Mouse (Mus musculus): ENCODE measurements around the gene F8. TPM values are rescaled to one million over a fixed set of nuclear protein-coding genes. Genes with fewer than 3 reads are reported as not detected.
A peak's percentile ranks its signal among the peaks of the same experiment; 100 is the strongest.
"Not testable (repeated sequence)": the region's sequence is repeated elsewhere in the genome, so short reads cannot be mapped to it uniquely, and the experiment has no call there.

The F8 gene
- polyA plus RNA-seq, 1 experiment from 2014 or later, result 0.69 TPM

DNA sequence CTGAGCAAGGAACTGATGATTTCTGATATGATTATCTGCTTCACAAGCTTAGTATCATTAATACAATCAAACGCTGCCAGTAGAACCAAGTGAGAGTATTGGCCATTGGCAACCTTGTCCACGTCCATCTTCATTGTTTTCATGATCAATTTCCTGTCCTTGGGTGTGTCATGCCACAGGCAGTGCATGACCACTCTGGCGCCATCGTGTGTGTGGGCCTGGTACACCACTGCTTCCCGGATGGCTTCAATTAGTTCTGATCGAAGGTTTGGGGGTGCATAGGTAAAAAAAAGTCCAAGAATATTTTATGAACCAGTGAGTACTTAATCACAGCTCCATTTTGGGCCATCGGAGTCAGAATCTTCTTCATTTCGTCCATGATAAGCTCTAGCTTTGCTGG, 110.7 kb downstream of the F8 start:
- H3K27me3 ChIP-seq (ENCODE audit: poor library complexity, severe bottlenecking), result no peaks in the 10 kb centered on the region

DNA sequence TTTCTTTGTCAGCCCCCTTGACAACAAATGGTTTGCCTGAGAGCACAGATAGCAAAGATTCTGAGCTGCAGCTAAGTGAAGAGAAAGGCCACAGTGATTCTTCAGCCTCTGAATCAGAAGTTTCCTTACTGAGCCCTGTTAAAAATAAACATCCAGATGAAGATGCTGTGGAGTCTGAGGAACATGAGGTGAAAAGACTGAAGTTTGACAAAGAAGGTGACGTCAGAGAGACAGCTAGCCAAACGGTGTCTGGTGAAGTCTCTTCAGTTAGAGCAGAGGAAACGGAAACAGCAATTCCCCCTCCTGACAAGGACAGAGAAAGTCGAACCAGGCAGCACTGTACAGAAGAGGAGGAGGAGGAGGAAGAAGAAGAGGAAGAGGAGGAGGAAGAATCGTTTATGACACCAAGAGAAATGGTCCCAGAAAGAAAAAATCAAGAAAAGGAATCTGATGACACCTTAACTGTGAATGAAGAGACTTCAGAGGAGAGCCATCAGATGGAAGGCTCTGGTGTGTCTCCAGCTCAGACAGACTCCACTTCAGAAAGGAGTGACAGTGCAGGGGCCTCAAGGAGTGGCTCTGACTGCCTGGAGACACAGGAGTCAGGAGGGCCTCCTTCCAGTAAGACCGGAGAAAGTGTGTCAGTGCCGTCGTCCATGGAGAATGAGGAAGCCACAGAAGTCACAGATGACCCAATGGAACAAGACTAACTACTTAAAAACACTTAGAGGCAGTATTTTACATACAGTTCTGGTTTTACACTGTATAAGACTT, 148.6 kb downstream of the F8 start:
- H3K27ac ChIP-seq; H3K4me1 ChIP-seq; H3K36me3 ChIP-seq (replicated peaks); H3K9me3 ChIP-seq; DNase-seq (ENCODE audit: extremely low spot score, low spot score); H3K4me3 ChIP-seq; H3K27me3 ChIP-seq (ENCODE audit: poor library complexity, severe bottlenecking): not testable (repeated sequence)
- 75% methylated on average over 8 of the region's 8 CpGs for WGBS

More for the DNA sequence above, 110.7 kb downstream of the F8 start:
- 61% methylated on average over 8 of the region's 8 CpGs for WGBS
- H3K36me3 ChIP-seq (replicated peaks), result no peaks in the 10 kb centered on the region
- H3K9me3 ChIP-seq, result no peaks in the 10 kb centered on the region
- no peak for DNase-seq (ENCODE audit: extremely low spot score, low spot score)
- no peak overlapping the region for H3K27ac ChIP-seq
- H3K4me3 ChIP-seq, result no peak overlapping the region
- H3K4me1 ChIP-seq, result no peaks in the 10 kb centered on the region

DNA sequence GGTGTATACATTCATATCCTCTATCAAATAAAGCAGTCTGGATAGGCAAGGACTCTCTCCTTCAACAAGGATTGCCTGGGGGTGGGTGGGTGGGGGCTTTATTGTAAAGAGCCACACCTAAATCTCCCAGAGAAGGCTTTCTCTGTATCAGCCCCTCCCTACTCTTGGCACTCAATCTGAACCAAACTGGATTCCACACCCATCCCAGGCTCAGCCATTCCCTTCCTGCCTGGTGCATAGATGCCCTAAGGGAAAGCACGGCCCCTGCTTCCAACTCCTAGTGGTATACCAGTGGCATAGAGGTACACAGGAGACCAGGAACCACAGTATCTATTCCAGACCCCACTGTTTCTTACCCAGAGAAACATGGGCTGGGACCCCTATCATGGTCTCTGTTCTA, 151.0 kb downstream of the F8 start:
- no peak overlapping the region for H3K4me3 ChIP-seq
- no peaks in the 10 kb centered on the region for H3K36me3 ChIP-seq (replicated peaks)
- 100% methylated on average over 1 of the region's 1 CpGs for WGBS
- H3K27ac ChIP-seq, result no peak overlapping the region
- no peak for DNase-seq (ENCODE audit: extremely low spot score, low spot score)
- H3K9me3 ChIP-seq, result no peaks in the 10 kb centered on the region
- no peaks in the 10 kb centered on the region for H3K4me1 ChIP-seq
- H3K27me3 ChIP-seq (ENCODE audit: poor library complexity, severe bottlenecking), result no peaks in the 10 kb centered on the region

DNA sequence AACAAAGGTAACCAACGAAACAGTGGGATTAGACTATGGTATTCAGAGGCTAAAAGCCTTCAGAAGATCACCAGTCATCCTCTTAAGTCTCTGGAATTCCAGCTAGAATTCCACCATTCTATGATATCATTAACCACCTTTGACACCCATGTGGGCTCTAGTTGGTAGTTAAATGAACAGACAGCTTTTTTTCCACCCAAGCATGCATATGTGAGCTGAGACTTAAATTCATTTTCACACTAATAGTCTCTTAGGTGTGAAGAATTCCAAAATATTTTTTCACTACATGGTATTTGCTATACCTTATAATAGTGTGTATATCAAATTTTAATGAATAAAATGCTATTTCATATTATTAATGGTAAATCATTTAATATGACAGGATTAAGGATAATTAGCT, 218.7 kb downstream of the F8 start, which contains the start of gene Smim9:
Gene Smim9, minus strand, starts transcription at position 101 of the 400 bp plus-strand sequence.
- no peaks in the 10 kb centered on the region for H3K9me3 ChIP-seq
- H3K4me3 ChIP-seq, result no peak within 1 kb of the TSS
- WGBS, result 77% methylated on average over 1 of the region's 1 CpGs
- no peaks in the 10 kb centered on the region for H3K4me1 ChIP-seq
- no peak within 1 kb of the TSS for H3K27ac ChIP-seq
- H3K36me3 ChIP-seq (replicated peaks), result no peaks in the 10 kb centered on the region
- no peak for DNase-seq (ENCODE audit: extremely low spot score, low spot score)
- H3K27me3 ChIP-seq (ENCODE audit: poor library complexity, severe bottlenecking), result no peaks in the 10 kb centered on the region

DNA sequence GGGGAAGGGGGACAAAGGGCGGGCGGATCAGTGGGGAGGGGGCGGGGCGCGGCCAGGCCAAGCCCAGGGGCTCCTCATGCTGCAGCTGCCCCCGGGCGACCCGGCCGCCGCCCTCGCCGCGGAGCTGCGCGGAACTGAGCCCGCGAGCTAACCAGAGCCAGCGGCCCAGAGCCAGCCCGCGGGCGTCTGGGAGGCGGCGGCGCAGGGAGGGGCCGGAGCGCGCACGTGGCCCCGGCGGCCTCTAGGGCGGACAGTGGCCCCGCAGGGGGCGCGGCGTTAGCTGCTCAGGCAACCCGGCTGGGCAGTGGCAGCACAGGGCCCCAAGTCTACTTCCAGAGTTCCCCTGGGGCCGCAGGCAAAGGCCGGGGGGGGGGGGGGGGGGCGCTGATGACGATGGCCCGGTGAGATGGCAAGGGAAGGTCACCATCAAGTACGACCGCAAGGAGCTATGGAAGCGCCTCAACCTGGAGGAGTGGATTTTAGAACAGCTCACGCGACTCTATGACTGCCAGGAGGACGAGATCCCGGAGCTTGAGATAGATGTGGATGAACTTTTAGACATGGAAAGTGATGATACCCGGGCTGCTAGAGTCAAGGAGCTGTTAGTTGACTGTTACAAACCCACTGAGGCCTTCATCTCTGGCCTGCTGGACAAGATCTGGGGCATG, 226.7 kb downstream of the F8 start:
- no peaks in the 10 kb centered on the region for H3K4me1 ChIP-seq
- H3K36me3 ChIP-seq (replicated peaks), result no peaks in the 10 kb centered on the region
- peak overlapping the region; percentile 79 for H3K27ac ChIP-seq
- 13% methylated on average over 37 of the region's 49 CpGs for WGBS
- H3K27me3 ChIP-seq (ENCODE audit: poor library complexity, severe bottlenecking), result no peaks in the 10 kb centered on the region
- peak overlapping the region; percentile 52 for H3K4me3 ChIP-seq
- no peaks in the 10 kb centered on the region for H3K9me3 ChIP-seq
- DNase-seq (ENCODE audit: extremely low spot score, low spot score), result peak; percentile 50

DNA sequence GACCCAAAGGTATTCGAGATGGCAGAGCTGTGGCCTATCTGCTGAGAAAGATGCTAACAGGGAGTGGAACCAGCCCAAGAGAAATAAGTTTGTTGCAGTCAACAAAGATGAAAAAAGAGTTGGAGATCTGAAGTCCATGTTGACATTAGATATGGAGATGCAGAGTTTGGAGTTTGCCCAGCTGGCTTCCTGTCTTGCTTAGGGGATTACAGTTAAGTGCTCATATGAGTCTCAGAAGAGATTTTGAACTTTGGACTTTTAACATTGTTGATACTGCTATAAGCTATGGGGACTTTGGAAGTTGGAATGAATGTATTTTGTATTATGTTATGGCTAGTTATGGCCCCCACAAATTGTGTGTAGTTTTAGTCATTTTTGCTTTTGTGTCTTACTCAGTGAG, 230.2 kb downstream of the F8 start:
- no peak overlapping the region for H3K4me3 ChIP-seq
- WGBS, result 77% methylated on average over 1 of the region's 1 CpGs
- no peaks in the 10 kb centered on the region for H3K36me3 ChIP-seq (replicated peaks)
- no peaks in the 10 kb centered on the region for H3K9me3 ChIP-seq
- DNase-seq (ENCODE audit: extremely low spot score, low spot score), result no peak
- H3K4me1 ChIP-seq, result no peaks in the 10 kb centered on the region
- no peaks in the 10 kb centered on the region for H3K27me3 ChIP-seq (ENCODE audit: poor library complexity, severe bottlenecking)
- H3K27ac ChIP-seq, result no peak overlapping the region

DNA sequence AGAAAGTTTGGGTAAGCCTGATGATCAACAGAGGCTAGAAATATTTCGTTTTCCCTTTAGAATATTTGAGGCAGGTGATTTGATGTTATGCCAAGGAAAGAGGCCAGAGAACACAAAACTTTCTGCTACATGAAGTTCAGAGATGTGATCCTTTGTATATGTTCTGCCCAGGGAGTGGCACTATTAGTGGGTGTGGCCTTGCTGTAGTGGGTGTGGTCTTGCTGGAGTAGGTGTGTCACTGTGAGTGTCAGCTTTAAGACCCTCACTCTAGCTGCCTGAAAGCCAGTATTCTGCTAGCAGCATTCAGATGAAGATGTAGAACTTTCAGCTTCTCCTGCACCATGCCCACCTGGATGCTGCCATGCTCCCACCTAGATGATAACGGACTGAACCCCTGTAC, 232.1 kb downstream of the F8 start:
- Histone ChIP-seq H3K36me3 (replicated peaks) (no peaks in the 10 kb centered on the region), H3K4me3 (no peak overlapping the region), H3K27ac (no peak overlapping the region), H3K9me3 (no peaks in the 10 kb centered on the region), H3K4me1 (no peaks in the 10 kb centered on the region), H3K27me3 (ENCODE audit: poor library complexity, severe bottlenecking) (no peaks in the 10 kb centered on the region)
- DNase-seq (ENCODE audit: extremely low spot score, low spot score), result no peak
- 86% methylated on average over 2 of the region's 2 CpGs for WGBS

DNA sequence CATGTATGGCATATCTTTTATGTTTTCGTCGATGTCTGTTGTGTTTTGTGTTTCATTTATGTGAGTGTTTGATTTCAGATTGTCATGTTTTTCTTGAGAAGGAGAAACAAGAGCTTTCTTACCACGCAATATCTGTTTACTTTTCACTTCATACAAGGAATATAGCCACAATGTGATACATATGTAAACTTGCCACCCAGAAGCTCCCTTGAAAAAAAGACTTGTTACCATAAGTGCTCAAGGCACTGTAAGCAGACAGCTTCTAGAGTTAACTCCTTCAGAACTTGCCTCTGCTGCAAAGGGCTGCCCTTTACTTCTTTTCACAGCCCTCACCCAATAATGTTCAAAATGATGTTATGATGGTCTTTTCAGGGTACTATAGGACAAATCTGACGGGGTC, 234.0 kb downstream of the F8 start:
- H3K27ac ChIP-seq, result no peak overlapping the region
- H3K4me3 ChIP-seq, result no peak overlapping the region
- peaks cover 4% of the 10 kb centered on the region; the same call in 1 of the 2 replicates for H3K27me3 ChIP-seq (ENCODE audit: poor library complexity, severe bottlenecking)
- 79% methylated on average over 4 of the region's 4 CpGs for WGBS
- no peaks in the 10 kb centered on the region for H3K4me1 ChIP-seq
- no peaks in the 10 kb centered on the region for H3K36me3 ChIP-seq (replicated peaks)
- H3K9me3 ChIP-seq, result no peaks in the 10 kb centered on the region; the same call in 1 of the 2 replicates
- DNase-seq (ENCODE audit: extremely low spot score, low spot score), result no peak

DNA sequence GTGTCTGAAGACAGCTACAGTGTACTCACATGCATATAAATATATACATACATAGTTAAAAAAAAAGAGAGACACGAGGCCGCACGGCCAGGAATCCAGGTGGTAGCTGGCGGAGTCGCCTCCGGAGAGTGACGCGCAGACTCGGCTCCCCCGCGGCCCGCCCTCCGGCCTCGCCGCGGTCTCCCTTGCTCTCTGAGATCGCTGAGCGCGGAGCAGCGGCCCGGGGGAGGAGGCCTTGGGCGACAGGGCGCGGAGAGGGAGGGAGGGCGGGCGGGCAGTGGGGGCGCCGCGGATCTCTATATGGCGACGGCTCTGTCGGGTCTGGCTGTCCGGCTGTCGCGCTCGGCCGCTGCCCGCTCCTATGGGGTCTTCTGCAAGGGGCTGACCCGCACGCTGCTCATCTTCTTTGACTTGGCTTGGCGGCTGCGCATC, 239.3 kb downstream of the F8 start:
- H3K4me3 ChIP-seq, result peak overlapping the region; percentile 48
- not testable (repeated sequence) for H3K9me3 ChIP-seq; H3K4me1 ChIP-seq; H3K27me3 ChIP-seq (ENCODE audit: poor library complexity, severe bottlenecking); H3K36me3 ChIP-seq (replicated peaks); DNase-seq (ENCODE audit: extremely low spot score, low spot score)
- WGBS, result 35% methylated on average over 23 of the region's 42 CpGs
- 0 out of 2 replicates have a peak overlapping the region, but pooled peaks have one; percentile 53 for H3K27ac ChIP-seq

DNA sequence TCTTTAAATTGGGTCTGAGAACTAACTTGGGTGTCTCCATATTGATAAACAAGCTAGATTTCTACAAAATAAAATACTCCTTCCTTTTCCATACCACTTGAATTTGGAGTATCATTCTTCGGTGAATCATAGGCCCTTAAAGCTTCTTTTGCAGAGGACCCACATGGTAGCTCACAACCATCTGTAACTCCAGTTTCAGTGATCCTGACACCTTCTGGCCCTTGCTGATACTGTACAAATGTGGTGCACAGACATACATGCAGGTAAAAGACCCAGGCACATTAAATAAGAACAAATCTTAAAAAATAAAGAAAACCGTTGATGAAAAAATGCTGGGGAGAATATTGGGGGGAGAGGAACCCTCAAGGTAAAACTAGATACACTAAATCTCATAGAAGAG, 244.2 kb downstream of the F8 start:
- no peaks in the 10 kb centered on the region for H3K36me3 ChIP-seq (replicated peaks)
- H3K4me3 ChIP-seq, result no peak overlapping the region
- no peaks in the 10 kb centered on the region for H3K4me1 ChIP-seq
- no peak overlapping the region for H3K27ac ChIP-seq
- H3K9me3 ChIP-seq, result no peaks in the 10 kb centered on the region
- WGBS, result 94% methylated on average over 2 of the region's 2 CpGs
- H3K27me3 ChIP-seq (ENCODE audit: poor library complexity, severe bottlenecking), result no peaks in the 10 kb centered on the region; the same call in 1 of the 2 replicates
- no peak for DNase-seq (ENCODE audit: extremely low spot score, low spot score)

DNA sequence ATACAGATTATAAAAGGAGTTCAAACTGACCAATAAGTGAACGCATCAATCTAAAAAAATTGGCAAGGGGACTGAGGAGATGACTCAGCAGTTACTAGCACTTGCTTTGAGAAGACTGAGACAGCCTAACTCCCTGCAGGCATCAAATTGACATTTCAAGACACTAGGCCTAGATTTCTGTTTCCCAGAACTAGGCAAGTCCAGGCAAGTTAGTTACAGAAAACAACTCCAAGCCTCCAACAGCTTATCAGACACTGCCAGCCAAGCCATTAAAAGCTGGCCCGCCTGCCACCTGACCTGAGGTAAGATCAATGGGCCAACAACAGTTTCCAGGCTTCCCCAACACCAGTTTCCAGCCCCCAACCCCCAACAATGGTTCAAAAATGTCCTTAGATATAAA, 244.7 kb downstream of the F8 start:
- Histone ChIP-seq H3K4me3 (no peak overlapping the region), H3K27ac (no peak overlapping the region), H3K9me3 (no peaks in the 10 kb centered on the region), H3K4me1 (no peaks in the 10 kb centered on the region), H3K27me3 (ENCODE audit: poor library complexity, severe bottlenecking) (no peaks in the 10 kb centered on the region), H3K36me3 (replicated peaks) (no peaks in the 10 kb centered on the region)
- no peak for DNase-seq (ENCODE audit: extremely low spot score, low spot score)
- 83% methylated on average over 2 of the region's 2 CpGs for WGBS

DNA sequence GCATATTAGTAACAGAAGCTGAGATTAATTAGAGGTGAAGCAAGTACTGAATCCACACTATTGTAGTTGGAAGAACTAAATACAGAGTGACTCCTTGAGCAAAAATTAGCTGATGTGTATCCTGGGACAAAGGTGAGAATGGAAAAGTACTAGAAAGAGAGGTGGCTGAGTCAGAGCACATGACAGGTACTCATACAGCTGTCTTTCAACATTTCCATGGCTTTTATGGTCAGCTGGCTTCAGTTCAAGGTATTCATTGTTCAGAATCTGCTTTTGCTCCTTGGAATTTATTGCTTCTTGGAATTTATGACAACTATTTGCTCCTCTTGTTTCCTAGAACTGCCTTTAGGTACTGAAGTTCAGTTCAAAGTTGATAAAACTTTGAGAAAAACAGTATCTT, 245.5 kb downstream of the F8 start:
- Histone ChIP-seq H3K27me3 (ENCODE audit: poor library complexity, severe bottlenecking) (no peaks in the 10 kb centered on the region), H3K27ac (no peak overlapping the region), H3K4me1 (no peaks in the 10 kb centered on the region), H3K9me3 (no peaks in the 10 kb centered on the region), H3K36me3 (replicated peaks) (no peaks in the 10 kb centered on the region), H3K4me3 (no peak overlapping the region)
- no peak for DNase-seq (ENCODE audit: extremely low spot score, low spot score)

DNA sequence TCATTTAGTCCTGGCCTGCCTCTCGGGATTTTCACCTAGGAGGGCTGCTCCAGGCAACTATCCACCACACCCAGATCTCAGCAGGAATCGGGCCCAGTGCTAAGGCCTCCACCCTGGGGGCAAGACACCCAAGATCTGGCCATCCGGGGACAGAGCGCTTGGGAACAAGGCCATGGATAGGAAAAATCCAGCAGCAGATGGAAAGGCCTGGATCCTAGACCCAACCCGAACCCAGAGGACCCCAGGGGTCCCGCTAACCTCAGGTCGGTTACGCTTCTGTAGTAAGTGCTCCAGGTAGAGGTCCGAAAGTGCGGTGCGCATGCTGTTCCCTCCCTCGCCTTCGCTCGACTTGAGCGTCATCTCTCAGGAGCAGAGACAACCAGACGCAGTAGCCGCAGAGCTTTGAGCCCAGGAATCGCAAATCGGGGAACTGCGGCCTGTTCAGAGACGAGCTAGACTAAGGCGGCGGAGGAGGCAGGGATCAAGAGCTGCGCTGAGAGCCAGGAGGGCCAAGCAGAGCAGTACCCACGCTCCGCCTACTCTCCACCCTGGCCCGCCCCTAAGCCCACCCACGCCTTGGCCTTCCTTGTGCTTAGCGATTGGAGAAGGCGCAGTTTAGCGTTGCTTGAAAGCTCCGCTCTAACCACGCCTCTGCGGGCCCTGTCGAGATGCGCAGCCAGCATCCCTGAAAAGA, 251.8 kb downstream of the F8 start, which contains the start of gene Mpp1:
Gene Mpp1, minus strand, starts transcription at position 550 of the 694 bp plus-strand sequence.
- Histone ChIP-seq H3K9me3 (no peaks in the 10 kb centered on the region), H3K27me3 (ENCODE audit: poor library complexity, severe bottlenecking) (no peaks in the 10 kb centered on the region), H3K36me3 (replicated peaks) (0 out of 2 replicates have a peak, but pooled peaks cover under 1% of the 10 kb centered on the region), H3K4me1 (peaks cover 5% of the 10 kb centered on the region; the same call in 1 of the 2 replicates), H3K27ac (peak within 1 kb of the TSS; percentile 80), H3K4me3 (peak within 1 kb of the TSS; percentile 58)
- DNase-seq (ENCODE audit: extremely low spot score, low spot score), result peak; percentile 76
- 26% methylated on average over 36 of the region's 36 CpGs for WGBS
